Mouse (Mus musculus) lung, postnatal 0 days (tissue): ENCODE results near the gene Cd79b.

Experiments used
- CTCF ChIP-seq: IDR thresholded peaks from 2 replicates; pipeline ENCODE4 v1.5.1; 2016; ENCODE audit warnings: antibody characterized with exemption, mild to moderate bottlenecking
- EP300 ChIP-seq: IDR thresholded peaks from 2 replicates; pipeline ENCODE4 v1.6.1; 2016; ENCODE audit warnings: antibody characterized with exemption, mild to moderate bottlenecking, control low read depth

DNA sequence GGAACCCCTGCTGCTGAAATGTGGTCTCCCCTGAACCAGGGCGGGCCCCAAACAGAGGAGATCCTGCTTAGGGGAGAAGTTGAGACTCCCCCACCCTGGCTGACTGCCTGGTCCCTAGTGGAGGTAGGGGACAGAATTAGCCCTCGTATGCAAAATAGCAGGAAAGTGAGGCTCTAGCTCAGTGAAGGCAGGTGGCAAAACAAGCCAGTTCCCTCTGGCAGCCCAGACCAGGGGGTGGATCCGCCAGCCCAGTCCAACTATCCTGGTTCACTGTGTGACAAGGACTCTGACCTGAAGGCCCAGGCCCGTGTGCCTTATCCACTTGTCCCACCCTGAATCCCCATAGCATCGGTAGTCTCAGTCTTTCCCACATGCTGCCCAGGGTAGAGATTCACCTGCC lies 4.4 kb downstream of the Cd79b start:
- TF ChIP-seq EP300 (no peak), CTCF (no peak)
